In the genomic region with DNA sequence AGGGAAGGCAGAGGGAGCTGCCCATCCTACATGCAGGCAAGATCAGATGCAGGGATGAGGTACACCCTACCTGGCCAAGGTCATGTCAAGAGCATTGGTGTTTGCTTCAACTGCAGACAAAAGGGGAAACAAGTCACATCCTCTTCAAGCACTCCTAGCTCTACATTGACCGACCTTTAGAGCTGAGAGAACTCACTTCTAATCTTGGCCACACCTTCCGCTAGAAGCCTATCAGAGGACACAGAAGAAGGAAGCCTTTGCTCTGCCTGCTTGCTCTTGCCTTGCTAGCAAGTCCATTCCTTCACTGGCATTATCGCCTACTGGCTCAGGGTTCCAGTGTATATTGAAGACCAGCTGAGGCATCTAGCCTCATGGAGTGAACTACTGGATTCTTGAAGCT, we compare ENCODE assay signal across 24 mouse cellular contexts.
A peak's percentile ranks its signal among the peaks of the same experiment; 100 is the strongest.
DNase-seq lines count a peak whose midpoint lies in the region; ATAC-seq and TF ChIP-seq lines count a peak whose summit lies in the region.
"Had no signal": no experiment of that assay in that cellular context is flagged by ENCODE, and none has a peak within 500 bp of the region (broad histone marks: within the 10 kb centered on the region; RNA-seq: fewer than 3 reads in every experiment).

No protein-coding gene starts in this region.

- intact Hi-C loops in heart, postnatal 10 days (cut with DNase I): no loop called here

- DNase-seq in heart, embryonic 10.5 days (ENCODE audit: low spot score): peak; percentile 38
- no peak for DNase-seq in heart, postnatal 10 days
- DNase-seq in MEL (ENCODE audit: low read depth, low spot score) (peak; percentile 58), MEL-GATA-1-ER (ENCODE audit: extremely low read depth, low read depth) (peak; percentile 56)
- DNase-seq in lung, postnatal 25 days (ENCODE audit: low spot score): no peak
- DNase-seq: adrenal gland, adult 2 months; adrenal gland, postnatal 10 days; adrenal gland, postnatal 25 days; cerebellum, adult 11 months; cerebellum, adult 18-20 months; cerebellum, adult 8-10 months; cerebellum, adult 9-11 months; cerebellum, postnatal 14 days; cerebellum, postnatal 36 days; embryo, embryonic 11 days; forebrain, postnatal 0 days had no signal

- no peak for ATAC-seq in midbrain, embryonic 13.5 days
- ATAC-seq: forebrain, embryonic 15.5 days; forebrain, postnatal 0 days had no signal

- no peak for TF ChIP-seq POLR2A in MEL (IDR thresholded peaks at IDR 0.05; ENCODE audit: control insufficient read depth in 1 of 2, insufficient read depth in 1 of 2, low read depth in 1 of 2, low read length in 2 of 2, poor library complexity in 1 of 2)
- TF ChIP-seq POLR2A in olfactory bulb, adult 2 months (IDR thresholded peaks at IDR 0.05; ENCODE audit: insufficient read depth, low read depth, low read length): no peak

- H3K9me3 ChIP-seq in heart, embryonic 10.5 days: no peaks in the 10 kb centered on the region
- H3K9me3 ChIP-seq in MEL (replicated peaks; ENCODE audit: insufficient read depth, low read length): no peaks in the 10 kb centered on the region
- no peaks in the 10 kb centered on the region for H3K9me3 ChIP-seq in midbrain, embryonic 13.5 days
- H3K9me3 ChIP-seq: embryonic facial prominence, embryonic 13.5 days; embryonic facial prominence, embryonic 15.5 days; forebrain, embryonic 10.5 days; forebrain, embryonic 12.5 days; forebrain, embryonic 15.5 days had no signal

- no peak overlapping the region for H3K4me3 ChIP-seq in heart, embryonic 10.5 days
- H3K4me3 ChIP-seq in MEL (ENCODE audit: control insufficient read depth in 1 of 2, insufficient read depth in 1 of 2, low read depth in 2 of 2, low read length in 2 of 2): no peak overlapping the region
- H3K4me3 ChIP-seq in olfactory bulb, adult 2 months (ENCODE audit: insufficient read depth, low read depth, low read length): no peak overlapping the region
- no peak overlapping the region for H3K4me3 ChIP-seq in midbrain, embryonic 13.5 days (replicated peaks)
- H3K4me3 ChIP-seq: embryonic facial prominence, embryonic 13.5 days; embryonic facial prominence, embryonic 15.5 days; erythroblast, embryonic 14.5 days; forebrain, embryonic 10.5 days; forebrain, embryonic 12.5 days; forebrain, embryonic 15.5 days had no signal

- H3K27me3 ChIP-seq in heart, embryonic 10.5 days (ENCODE audit: insufficient read depth, poor library complexity, severe bottlenecking): no peaks in the 10 kb centered on the region
- H3K27me3 ChIP-seq in MEL (ENCODE audit: control insufficient read depth in 1 of 2, insufficient read depth in 2 of 2, low read length in 2 of 2): no peaks in the 10 kb centered on the region; a peak in 1 of 4 replicates
- H3K27me3 ChIP-seq in midbrain, embryonic 13.5 days: no peaks in the 10 kb centered on the region
- H3K27me3 ChIP-seq: embryonic facial prominence, embryonic 13.5 days; embryonic facial prominence, embryonic 15.5 days; forebrain, embryonic 12.5 days; forebrain, embryonic 15.5 days had no signal

- TF ChIP-seq CTCF in MEL (IDR thresholded peaks at IDR 0.05 in 2 of 3, conservative IDR thresholded peaks at IDR 0.05 in 1 of 3; ENCODE audit: control insufficient read depth in 1 of 3, insufficient read depth in 1 of 3, low read depth in 2 of 3, low read length in 3 of 3, poor library complexity in 1 of 3, severe bottlenecking in 1 of 3): no peak
- no peak for TF ChIP-seq CTCF in olfactory bulb, adult 2 months (IDR thresholded peaks at IDR 0.05; ENCODE audit: insufficient read depth, low read depth, low read length)

- 83% methylated on average over 3 of the region's 3 CpGs for WGBS in heart, embryonic 10.5 days
- 81% methylated on average over 3 of the region's 3 CpGs for WGBS in olfactory bulb, adult 2 months
- 95% methylated on average over 3 of the region's 3 CpGs for WGBS in midbrain, embryonic 13.5 days

- no peak overlapping the region for H3K4me2 ChIP-seq in midbrain, embryonic 13.5 days (replicated peaks)
- H3K4me2 ChIP-seq: embryonic facial prominence, embryonic 13.5 days; embryonic facial prominence, embryonic 15.5 days; forebrain, embryonic 12.5 days; forebrain, embryonic 15.5 days had no signal

- no peak overlapping the region for H3K9ac ChIP-seq in MEL (ENCODE audit: control insufficient read depth, low read depth, low read length, poor library complexity, severe bottlenecking)
- H3K9ac ChIP-seq in midbrain, embryonic 13.5 days (replicated peaks): no peak overlapping the region
- H3K9ac ChIP-seq: embryonic facial prominence, embryonic 13.5 days; embryonic facial prominence, embryonic 15.5 days; forebrain, embryonic 12.5 days; forebrain, embryonic 15.5 days; forebrain, postnatal 0 days had no signal

- no peaks in the 10 kb centered on the region for H3K79me2 ChIP-seq in MEL (ENCODE audit: control insufficient read depth, insufficient read depth, low read length, poor library complexity)

- TF ChIP-seq RAD21 in MEL (IDR thresholded peaks at IDR 0.05; ENCODE audit: low read depth, low read length): no peak

- no peak overlapping the region for H3K27ac ChIP-seq in heart, embryonic 10.5 days
- H3K27ac ChIP-seq in MEL (ENCODE audit: control insufficient read depth, low read depth, low read length): no peak overlapping the region
- H3K27ac ChIP-seq in olfactory bulb, adult 2 months (ENCODE audit: insufficient read depth, low read depth, low read length): peak overlapping the region; percentile 81
- H3K27ac ChIP-seq in midbrain, embryonic 13.5 days: no peak overlapping the region
- H3K27ac ChIP-seq: embryonic facial prominence, embryonic 13.5 days; embryonic facial prominence, embryonic 15.5 days; forebrain, embryonic 10.5 days; forebrain, embryonic 12.5 days; forebrain, embryonic 15.5 days had no signal

- no peaks in the 10 kb centered on the region for H3K4me1 ChIP-seq in heart, embryonic 10.5 days
- H3K4me1 ChIP-seq in MEL (ENCODE audit: control insufficient read depth in 1 of 2, insufficient read depth in 2 of 2, low read length in 2 of 2): no peaks in the 10 kb centered on the region
- H3K4me1 ChIP-seq in olfactory bulb, adult 2 months (ENCODE audit: control insufficient read depth, insufficient read depth, low read length): peaks cover 44% of the 10 kb centered on the region
- no peaks in the 10 kb centered on the region; the same call in 1 of the 2 replicates for H3K4me1 ChIP-seq in midbrain, embryonic 13.5 days (replicated peaks)
- H3K4me1 ChIP-seq: embryonic facial prominence, embryonic 15.5 days; forebrain, embryonic 12.5 days had no signal

- no peaks in the 10 kb centered on the region for H3K36me3 ChIP-seq in heart, embryonic 10.5 days
- no peaks in the 10 kb centered on the region for H3K36me3 ChIP-seq in MEL (ENCODE audit: control insufficient read depth in 1 of 2, insufficient read depth in 2 of 2, low read length in 2 of 2)
- H3K36me3 ChIP-seq in midbrain, embryonic 13.5 days: no peaks in the 10 kb centered on the region; the same call in 1 of the 2 replicates
- H3K36me3 ChIP-seq: embryonic facial prominence, embryonic 13.5 days; embryonic facial prominence, embryonic 15.5 days; forebrain, embryonic 10.5 days; forebrain, embryonic 12.5 days; forebrain, embryonic 15.5 days had no signal

- no peak for TF ChIP-seq EP300 in MEL (IDR thresholded peaks at IDR 0.05; ENCODE audit: low read depth in 1 of 2, low read length in 2 of 2)

TF ChIP-seq in MEL, 35 proteins besides CTCF, POLR2A, EP300 and RAD21:
- no peak for TF ChIP-seq GATA1 (IDR thresholded peaks at IDR 0.05; ENCODE audit: low read depth, low read length)
- no peak for TF ChIP-seq POLR2AphosphoS2 (IDR thresholded peaks at IDR 0.05; ENCODE audit: low read length)

Comparison
In these comparisons a context has a peak if more than half of its experiments do, and no peak if none do; other contexts are left out.
1. DNase-seq: peak in heart, embryonic 10.5 days (single experiment), MEL (single experiment) and MEL-GATA-1-ER (single experiment); none in heart, postnatal 10 days (0 of 2) and lung, postnatal 25 days (single experiment).